Mouse (Mus musculus): Measurements from ENCODE around the gene Kif28.
"Not testable (repeated sequence)": the region's sequence is repeated elsewhere in the genome, so short reads cannot be mapped to it uniquely, and the experiment has no call there.

Kif28 gene

DNA sequence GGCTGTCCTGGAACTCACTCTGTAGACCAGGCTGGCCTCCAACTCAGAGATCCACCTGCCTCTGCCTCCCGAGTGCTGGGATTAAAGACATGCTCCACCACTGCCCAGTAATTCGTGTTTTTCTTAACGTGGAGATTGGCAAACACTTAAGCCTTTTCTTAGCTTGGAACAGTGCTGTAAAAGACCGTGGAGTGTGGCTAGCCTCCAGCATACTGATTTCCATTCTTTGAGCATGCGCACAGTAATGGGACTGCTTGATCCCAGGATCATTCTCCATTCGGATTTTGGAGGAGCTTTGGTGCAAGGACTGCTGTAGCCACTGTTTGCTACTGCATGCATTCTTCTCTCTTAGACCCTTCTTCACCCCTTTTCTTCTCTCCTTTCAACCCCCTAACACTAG is 55.6 kb downstream of the Kif28 start:
- no peak for DNase-seq

DNA sequence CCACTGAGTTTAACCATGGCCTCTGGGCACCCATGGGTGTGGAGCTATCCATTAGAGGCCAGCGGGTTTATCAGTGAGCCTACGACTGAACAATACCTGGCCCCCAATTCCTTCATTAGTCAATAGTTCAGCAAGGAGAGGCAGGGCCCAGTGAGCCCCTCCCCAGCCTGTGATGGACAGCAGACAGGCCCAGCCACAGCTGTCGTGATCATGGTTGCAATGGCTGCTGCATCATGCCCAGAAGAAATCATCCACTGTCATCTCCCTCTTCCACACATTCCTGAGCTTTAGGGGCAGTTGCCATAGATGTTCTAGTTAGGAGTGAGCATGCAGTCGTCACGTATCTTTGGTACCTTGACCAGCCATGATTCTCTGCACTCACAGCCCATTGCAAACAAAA is 56.2 kb downstream of the Kif28 start:
- DNase-seq, result no peak

DNA sequence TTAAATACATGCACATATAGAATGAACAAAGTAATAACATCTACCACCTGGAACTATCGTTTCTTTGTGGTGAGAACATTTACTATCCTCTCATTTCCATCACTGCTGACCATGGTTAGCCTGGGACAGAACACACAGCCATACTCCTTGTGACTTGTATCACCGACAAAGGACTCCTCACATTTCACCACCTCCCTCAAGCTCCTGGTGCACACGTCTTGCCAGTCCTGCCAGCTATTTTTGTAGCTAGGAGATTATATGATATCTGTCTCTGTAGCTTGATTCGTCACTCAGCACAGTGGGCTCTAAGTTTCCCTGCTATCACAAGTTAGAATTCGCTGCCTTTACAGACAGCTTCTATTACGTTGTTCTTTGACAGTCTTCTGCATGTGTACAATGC is 56.7 kb downstream of the Kif28 start:
- no peak for DNase-seq

DNA sequence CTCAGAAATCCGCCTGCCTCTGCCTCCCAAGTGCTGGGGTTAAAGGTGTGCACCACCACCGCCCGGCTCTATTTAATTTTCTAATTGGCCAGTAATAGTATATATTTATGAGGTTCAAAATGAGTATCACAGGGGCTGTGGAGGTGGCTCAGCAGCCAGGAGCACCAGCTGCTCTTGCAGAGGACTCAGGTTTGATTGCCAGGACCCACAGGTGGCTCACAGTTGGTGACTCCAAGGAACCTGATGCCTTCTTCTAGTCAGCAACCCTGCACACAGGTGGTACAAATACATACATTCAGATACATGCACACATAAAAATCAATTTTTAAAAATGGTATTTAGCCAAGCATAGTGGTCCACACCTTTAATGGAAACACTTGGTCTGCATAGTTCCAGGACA is 57.1 kb downstream of the Kif28 start:
- DNase-seq, result peak; percentile 51

DNA sequence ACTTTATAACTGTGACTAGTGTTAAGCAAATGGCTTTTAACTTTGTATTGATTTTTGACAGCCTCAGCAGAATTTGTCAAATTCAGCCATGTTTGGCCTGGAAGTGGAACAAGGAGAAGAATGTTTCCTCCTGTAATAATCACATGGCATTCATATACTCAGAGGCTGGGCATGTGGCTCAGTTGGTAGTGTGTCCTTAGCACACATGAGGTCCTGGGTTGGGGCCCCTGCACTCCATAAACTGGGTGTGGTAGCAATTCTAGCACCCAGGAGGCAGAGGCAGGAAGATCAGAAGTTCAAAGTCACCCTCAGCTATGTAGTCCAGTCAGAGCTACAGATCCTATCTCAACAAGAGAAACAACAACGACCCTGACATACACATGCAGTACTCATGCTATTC is 57.8 kb downstream of the Kif28 start:
- no peak for DNase-seq

GRCm38 (mm10) chr1:179686781-179687180 is 58.3 kb downstream of the Kif28 start:
- no peak for DNase-seq

DNA sequence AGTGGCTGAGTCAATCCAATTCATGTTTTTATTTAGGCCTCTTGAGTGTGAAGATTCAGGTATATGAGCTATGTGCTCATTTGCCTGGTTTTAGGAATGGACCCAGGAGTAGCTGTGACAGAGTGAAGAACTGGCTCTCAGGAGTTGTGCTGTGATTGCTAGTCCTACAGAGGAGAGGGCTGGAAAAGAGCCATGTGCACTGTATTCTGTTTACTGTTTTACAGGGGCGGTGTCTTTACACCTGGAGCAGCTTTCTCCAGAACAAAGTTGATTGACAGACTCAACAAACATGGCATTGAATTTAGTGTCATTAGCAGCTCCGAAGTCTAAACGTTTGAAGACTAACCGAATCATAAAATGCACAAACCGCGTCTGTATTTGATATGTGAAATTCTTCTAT is 58.7 kb downstream of the Kif28 start:
- no peak for DNase-seq

GRCm38 (mm10) chr1:179682753-179683152 is 62.3 kb downstream of the Kif28 start:
- not testable (repeated sequence) for DNase-seq

GRCm38 (mm10) chr1:179679326-179679725 is 65.7 kb downstream of the Kif28 start:
- DNase-seq, result no peak

- DNase-seq, result no peak
These were observed 68.0 kb downstream of the Kif28 start for GRCm38 (mm10) chr1:179677031-179677430.

- DNase-seq, result no peak
These were observed 70.7 kb downstream of the Kif28 start for GRCm38 (mm10) chr1:179674355-179674754.

DNA sequence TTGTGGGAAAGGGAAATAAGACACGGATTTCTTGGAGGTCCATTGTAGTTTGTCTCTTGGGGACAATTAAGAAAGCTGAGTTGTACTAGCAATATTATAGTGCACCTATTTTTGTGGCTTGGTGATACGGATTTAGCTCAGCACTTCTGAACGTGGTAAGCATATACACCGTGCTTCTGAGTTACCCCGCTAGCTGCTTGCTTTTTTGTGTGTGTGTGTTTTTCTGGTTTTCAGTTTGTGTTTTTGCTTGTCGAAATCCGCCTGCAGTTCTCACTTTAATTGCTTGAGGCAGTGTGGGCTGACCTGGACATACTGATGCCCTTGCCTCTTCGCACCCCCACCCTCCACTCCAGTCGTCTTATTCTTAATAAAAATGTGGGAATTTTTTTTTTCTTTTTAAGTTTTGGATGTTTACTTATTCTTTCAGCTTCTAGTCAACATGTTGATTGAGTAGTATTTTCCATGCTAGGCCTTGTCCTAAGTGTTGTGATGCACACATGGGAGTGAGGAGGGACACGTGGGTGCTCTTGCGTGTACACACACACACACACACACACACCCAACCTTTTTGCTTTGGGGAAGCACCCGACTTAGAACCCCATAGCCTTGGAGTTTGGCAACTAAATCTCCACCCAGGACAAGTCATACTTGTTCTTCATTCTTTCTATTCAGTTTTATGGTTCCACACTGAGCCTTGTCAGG is 76.1 kb downstream of the Kif28 start:
- DNase-seq, result no peak

DNA sequence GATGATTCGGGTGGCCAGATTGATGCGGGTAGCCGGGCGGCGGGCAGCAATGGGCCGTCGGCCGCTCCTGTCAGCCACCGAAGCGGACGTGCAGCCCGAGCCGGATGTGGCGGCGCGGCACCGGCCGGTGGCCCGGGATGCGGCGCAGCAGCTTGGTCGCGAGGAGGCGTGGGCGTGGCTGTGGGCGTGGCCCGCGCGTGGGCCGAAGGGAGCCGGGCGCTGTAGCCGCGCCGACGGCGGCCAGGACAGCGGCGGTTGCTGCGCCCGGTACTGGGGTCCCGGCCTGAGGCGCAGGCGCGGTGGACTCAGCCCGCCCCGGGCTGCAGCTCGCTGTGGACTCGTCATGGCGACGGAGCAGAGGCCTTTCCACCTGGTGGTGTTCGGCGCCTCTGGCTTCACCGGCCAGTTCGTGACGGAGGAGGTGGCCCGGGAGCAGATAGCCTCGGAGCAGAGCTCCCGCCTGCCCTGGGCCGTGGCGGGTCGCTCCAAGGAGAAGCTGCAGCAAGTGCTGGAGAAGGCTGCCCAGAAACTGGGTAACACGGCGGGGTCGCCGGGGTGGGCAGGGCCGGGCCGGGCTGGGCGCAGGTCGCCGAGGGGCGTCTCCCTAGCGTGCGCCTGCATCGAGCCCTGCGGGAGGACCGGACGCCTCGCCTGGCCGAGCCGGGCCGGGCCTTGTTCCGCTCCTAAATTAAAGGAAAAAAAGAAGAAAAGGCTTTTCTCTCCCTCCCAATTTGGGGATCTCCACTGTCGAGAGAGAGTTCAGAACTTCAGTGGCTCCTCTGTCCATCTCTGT is 76.9 kb downstream of the Kif28 start, which contains the start of gene Sccpdh:
Gene Sccpdh, plus strand, starts transcription at position 198 of the 793 bp plus-strand sequence.
- peak; percentile 80 for DNase-seq

DNA sequence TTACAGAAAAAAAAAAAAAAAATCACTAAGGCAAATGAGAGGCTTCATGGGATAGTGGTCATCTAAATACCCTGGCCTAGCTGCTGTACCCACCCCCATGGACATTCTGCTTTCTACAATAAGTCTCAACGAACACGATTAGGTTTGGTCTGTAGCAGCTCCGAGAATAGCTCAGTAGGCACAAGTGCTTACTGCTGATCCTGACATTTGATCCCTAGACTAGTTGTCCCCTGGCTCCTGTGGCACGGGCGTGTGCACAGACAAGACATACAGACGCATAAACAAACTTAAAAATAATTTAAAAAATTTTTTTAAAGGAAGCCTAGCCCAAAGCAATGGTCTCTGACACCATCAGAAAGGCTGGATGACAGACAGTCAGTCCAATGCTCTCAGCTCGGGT is 77.6 kb downstream of the Kif28 start:
- no peak for DNase-seq

DNA sequence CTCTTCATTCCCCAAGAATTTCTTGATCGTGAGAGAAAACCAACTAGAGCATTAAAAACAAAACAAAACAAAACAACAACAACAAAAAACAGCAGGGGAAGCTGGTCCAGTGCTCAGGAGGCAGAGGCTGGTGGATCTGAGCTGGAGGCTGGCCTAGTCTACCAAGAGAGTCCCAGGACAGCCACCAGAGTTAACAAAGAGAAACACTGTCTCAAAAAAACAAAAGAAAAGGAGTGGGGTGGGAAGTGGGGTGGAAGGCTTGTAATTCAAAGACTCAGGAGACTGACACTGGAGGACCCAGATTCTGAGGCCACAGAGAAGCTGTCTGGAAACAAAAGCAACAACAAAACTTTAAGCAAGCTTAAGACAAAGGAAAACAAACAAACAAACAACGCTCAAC is 78.1 kb downstream of the Kif28 start:
- DNase-seq, result no peak

GRCm38 (mm10) chr1:179664309-179664930 is 80.7 kb downstream of the Kif28 start:
- DNase-seq, result no peak

DNA sequence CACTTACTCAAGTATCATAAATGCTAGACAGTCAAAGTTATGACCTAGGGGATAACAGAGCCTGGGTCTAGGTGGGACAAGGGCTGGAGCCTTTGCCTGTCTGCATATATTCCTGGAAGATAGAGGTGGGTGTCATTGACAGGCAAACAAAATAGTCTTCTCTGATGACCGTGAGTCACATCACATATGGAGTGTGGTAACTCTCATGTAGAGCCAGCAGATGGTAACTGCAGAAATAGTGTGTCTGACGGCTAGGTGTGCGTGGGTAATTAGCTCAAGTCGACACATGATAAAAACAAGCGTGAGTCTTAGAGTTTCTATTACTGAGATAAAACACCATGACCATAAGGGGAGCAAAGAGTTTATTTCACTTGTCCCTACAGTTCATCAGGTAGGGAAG is 82.0 kb downstream of the Kif28 start:
- DNase-seq, result no peak

GRCm38 (mm10) chr1:179651224-179651623 is 93.8 kb downstream of the Kif28 start:
- no peak for DNase-seq

GRCm38 (mm10) chr1:179650284-179650683 is 94.8 kb downstream of the Kif28 start:
- no peak for DNase-seq

DNA sequence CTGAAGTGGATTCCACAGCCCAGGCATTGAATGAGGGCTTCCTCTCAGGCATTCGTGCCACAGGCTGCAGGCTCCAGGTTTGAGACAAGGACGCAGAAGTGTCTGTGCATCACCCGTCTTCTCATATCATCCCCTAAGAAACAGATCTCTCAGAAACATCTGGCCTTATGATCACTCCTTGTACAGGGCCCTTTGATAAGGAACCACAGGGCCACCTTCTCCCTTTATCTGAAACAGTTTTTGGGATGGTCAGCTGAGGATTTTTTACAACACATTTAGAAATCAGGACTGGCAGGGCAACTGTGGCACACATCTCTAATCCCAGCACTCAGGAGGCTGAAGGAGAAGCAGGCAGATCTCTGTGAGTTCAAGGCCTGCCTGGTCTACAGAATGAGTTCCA is 95.7 kb downstream of the Kif28 start:
- DNase-seq, result no peak

GRCm38 (mm10) chr1:179648678-179649077 is 96.4 kb downstream of the Kif28 start:
- not testable (repeated sequence) for DNase-seq

DNA sequence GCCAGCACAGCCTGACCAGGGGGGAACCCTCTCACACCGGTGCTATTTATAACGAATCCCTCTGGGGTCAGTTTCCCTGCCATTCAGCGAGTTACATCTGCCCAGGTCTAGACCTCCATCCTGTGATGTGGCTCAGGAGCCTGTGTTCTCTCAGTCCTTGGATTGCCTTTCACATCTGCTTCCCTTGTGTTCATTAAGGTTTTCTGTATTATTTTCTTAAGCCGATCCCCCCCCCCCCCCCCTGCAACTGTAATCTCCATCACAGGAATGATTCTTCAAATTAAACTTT is 99.1 kb downstream of the Kif28 start:
- DNase-seq, result no peak
